Mouse (Mus musculus) forelimb bud, embryonic 11.5 days (tissue): ENCODE data around the gene Iffo2.
"Not testable (repeated sequence)": the region's sequence is repeated elsewhere in the genome, so short reads cannot be mapped to it uniquely, and the experiment has no call there.

ENCODE experiments used
- DNase-seq: peaks from one replicate; pipeline ENCODE4 v3.0.0-alpha.2; 2012; ENCODE audit warnings: low read depth, low spot score

Iffo2 gene

DNA sequence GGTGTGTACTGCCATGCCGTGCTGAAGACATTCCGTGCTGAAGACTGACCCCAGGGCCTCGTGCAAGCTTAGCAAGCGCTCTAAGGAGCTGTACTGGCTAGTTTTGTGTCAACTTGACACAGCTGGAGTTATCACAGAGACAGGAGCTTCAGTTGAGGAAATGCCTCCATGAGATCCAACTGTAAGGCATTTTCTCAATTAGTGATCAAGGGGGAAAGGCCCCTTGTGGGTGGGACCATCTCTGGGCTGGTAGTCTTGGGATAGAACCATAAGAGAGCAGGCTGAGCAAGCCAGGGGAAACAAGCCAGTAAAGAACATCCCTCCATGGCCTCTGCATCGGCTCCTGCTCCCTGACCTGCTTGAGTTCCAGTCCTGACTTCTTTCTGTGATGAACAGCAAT lies at the start of gene Iffo2:
Gene Iffo2, plus strand, starts transcription at position 301 of the 400 bp plus-strand sequence.
- not testable (repeated sequence) for DNase-seq

DNA sequence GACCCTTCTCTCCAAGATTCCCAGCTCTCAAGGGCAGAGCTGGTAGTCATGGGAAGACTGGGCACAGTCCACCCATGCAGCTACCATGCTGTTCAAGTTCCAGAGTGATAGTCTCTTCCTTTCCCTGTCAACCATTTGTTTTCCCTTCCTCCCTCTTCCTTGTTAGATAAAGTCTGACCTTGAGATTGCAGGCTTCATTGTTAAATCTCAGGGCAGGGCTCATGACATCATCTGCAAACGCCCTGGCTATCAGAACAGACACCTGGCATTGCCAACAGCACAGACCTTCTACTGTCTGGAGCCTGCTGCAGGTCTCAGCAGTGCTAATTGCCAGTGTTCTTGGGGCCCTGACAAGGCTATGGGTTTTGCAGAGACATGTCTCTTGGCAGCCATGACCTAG lies 48.9 kb upstream of the Iffo2 start:
- no peak for DNase-seq

DNA sequence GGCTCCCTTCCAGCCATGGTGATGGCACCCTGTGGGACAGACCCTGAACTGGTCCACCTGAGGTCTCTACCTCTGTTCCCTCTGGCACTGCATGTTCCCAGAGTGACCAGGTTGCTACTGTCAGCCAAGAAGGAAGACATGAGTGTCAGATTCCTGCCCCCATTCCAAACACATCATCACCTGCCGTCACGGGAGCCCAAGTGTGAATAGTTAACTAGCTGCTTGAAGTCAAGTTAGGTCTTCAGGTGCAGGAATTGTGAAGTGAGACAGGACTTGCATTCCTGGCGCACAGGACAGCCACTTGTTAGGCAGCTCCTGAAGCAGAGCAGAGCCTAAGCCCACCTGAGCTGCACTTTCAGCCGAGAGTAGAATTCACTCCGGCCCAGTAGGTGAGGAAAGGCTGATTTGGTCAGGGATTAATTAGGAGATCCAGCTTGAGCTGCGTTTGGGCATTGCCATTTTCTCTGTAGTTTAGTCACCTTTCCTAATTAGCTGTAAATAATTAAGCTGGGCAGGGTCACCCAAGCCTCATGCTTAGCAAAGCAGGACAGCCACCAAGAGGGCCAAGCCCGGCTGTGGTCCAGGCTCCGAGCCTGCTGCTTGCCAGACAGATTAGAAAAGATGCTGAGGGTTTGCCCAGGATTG lies 46.8 kb upstream of the Iffo2 start:
- no peak for DNase-seq

DNA sequence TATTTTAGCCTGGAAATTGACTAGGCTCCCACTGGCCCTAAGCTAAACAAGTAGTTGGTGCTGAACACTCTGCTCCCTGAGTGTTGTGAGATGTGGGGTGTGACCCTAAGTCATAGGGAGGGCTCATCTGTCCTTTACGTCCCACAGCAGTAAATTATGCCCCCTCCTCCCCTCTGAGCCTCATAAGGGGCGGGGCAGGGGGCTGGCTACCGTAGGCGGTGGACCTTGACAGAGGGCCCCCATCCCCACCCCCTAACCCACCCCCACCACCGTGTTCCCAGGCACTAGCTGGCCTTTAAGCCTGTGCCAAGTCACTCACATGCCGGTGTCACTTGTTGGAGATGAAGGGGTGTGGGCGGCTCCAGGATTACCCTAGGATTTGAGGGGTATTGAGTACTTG lies 45.9 kb upstream of the Iffo2 start:
- no peak for DNase-seq

DNA sequence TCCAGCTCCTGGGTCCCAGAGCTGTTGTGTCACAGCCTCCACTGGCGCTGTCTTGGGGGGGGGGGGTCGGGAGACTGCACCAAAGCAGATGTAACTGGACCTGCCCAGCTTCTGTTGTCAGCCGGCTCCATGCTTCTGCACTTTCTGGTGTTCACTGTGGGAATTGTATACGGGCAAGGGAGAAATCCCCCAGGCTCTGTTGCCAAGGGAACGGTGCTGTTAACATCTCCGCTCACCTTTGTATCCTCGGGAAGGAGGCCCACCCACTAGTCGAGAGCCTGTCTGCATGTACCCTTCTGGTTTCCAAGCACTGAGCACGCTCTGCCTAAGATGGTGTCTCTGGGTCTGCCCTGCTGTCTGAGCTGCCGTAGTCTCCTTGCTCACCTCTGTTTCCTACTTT lies 43.3 kb upstream of the Iffo2 start:
- DNase-seq: no peak

DNA sequence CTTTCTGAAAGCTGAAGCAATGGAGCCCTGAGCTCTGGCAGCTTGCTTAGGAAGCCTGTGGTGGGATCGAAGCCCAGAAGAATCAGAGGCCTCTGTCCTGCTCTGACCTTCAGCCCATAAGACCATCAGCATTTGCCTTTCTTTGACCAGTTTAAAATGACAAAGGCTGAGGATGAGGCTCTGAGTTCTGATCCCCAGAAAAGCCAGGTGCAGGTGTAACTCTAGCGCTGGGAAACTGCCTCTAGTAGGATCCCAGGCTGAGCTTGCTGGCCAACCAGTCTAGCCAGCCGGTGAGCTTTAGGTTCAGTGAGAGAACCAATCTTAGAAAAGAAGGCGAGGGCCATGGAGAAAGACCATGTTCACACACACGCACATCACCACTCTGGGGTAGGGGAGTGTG lies 42.0 kb upstream of the Iffo2 start:
- DNase-seq: no peak

DNA sequence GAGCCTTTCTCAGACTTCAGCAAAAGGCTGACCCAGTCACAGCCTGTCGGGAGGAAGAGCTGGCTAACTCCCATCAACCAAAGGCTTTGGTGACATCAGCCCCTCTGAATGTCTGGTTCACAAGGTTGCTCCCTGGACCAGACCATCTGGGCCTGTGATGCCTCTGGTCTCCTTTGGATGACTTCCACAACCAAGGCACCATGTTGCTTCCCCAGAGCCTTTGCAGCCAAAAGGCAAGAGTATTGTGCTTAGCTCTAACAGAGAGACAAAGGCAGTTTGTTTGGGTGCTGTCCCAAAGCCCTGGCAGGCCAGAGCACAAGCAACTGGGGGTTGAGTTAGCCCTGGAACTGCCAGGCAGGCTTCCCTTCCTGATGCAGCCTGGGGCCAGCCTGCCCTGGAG lies 40.4 kb upstream of the Iffo2 start:
- DNase-seq: no peak

DNA sequence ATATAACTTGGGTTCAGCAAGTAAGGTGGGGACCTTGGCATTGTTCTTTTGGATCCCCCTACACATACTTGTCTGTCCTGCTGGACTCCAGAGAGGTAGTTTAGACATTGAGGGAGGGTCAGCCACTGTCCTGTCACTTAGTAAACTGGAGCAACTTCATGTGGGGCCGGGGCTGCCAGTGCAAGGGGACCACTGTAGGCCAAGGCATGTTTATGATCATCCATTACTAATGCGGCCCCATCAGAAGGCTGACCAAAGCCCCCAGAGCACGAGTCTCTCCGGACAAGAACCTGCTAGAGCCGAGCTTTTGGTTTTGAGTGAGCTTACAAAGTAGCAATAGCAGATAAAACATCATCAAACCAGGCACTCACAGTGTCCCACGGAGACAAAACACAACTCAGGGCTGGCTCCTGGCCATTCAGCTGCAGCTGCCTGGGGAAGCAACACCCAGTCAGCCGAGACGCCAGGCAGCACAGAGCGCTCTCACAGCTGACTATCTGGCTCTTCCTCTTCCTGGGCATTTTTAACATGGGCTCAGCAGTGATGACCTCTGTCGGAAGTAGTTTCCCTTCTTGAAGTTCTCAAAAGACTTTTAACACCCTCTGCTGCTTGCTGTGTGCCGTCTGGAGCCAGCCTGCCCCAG lies 39.8 kb upstream of the Iffo2 start:
- no peak for DNase-seq

DNA sequence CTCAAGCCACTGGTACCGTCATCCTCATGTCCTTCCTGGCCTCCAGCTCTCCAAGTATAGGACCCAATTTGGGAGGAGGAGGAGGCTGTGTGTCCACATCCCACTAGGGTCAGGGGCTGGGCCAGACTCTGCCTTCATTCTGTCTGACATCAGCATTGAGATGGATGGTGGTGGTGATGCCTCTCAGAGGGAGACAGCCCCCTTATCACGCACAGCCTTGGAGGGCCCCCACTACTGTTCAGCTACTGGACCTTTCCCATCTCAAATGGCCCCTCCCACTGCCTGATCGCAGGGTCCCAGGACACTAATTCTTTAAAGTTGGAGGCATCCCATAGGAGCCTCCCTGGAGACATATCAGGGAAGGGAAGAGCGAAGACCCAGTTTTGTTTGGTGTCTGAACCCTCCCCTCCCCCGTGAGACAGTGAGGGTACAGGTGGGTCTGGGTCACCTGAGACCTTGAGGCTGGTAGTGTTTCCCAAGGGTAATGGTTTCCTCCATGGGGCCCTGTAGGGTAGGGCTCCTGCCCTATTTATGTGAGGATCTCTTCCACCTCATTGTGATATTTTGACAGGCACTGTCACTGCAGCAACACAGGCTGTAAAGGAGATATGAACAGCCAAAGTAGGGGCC lies 38.7 kb upstream of the Iffo2 start:
- DNase-seq: no peak

DNA sequence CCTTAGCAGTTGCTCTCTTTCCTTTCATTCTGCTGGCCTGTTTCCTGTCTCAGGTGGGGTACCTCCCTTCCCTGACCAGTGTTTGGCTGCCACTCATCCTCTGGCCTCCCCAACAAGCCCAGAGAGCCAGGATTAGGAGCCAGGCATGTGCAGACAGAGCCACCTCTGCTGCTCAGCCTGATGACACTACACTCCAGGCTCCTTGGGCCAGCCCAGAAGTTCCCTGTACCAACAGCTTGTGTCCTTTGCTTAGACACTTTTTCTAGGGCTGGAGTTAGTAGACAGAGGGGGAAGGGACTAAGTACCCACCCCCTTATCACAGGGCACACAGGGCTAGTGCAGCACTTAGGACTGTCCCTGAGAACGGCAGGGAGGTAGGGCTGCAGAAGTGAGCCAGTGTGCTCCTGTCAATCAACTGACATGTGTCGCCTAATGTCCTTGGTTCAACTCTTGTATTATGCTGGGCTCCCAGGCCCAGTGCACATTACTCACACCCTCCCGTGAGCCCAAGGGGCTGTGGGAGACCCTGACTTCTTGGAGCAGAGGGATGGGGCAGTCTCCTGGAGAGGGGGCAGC lies 38.0 kb upstream of the Iffo2 start:
- no peak for DNase-seq

DNA sequence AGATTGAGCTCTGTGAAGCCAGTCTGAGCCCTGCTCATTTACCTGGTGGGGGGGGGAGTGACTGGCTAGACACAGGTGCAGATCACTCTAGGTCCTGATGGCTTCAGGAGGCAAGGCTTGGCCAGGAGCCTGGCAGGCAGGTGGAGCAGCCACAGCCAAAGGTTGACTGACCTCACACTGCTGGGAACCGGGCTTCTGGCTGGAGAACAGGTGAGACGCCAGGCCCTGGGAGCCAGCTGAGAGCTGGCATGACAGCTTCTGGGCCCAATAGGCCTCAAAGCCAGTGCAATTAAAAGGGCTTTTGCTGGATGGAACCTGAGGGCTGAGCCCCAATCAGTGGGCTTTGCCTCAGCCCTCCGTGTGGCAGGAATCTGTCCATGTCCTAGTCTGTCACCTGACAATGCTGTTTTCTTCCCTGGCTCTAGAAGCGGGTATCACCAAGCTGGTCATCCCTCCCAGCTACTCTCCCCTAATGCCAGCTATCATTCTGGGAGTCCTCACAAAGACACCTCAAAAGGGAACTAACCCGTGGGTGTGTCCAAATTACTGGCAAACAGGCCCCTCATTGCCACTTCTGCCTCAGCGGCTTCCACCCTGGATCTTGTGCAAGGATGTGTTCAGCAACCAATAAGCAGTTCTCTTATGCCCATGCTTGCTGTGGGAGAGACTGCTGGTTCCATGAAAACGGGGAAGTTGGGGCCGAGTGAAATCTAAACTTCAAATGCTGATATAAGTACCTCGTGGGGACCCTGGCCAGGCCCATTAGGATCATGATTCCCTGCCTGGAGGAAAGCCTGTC lies 36.9 kb upstream of the Iffo2 start:
- no peak for DNase-seq

DNA sequence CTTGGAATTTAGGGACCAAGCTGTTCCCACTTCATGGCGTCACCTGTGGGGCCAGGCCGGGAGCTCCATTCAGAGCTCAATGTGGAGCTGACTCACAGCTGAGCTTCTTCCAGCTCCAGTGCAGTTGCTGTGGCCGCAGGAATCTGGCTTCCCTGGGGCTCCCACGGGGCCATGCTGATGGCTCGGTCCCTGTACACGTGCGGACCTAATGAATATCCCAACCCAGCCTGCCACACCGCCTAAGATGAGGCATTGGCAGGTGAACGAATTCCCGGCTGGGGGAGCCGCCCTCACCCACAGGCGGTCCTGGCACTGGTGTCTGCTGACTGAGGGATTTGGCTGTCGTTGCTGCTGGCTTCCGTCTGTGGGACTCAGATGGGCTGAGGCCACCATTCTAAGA lies 29.5 kb upstream of the Iffo2 start:
- no peak for DNase-seq

DNA sequence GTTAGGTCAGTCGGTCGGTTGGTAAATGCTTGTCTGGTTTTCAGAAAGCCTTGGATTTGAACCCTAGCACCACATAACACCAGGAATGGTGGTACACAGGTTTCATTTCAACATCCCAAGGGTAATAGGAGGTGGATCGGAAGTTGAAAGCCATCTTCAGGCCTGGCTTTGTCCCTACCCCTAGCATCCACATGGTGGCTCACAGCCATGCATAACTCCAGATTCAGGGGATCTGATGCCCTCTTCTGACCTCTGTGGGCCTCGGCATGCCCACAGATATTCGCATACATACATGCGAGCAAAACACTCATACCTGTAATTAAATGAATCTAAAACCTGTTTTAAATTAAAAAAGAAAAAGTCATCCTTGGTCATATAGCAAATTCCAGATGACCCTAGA lies 28.6 kb upstream of the Iffo2 start:
- no peak for DNase-seq

DNA sequence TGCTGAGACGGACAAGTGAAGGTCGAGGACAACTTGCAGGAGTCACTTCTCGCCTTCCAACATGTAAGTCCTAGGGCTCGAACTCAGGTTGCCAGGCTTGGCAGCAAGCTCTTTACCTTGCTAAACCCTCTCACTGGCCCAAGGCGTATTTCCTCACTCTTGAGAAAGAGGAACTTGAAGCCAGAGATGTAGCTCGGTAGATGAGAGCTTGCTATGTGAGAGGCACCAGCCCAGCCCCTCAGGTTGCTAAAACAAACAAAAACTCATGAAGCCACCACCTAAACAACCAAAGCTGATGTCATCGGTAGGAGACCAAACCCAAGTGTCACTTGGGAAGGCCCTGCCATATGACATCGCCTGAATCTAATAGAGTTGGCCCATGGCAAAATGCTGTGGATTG lies 26.4 kb upstream of the Iffo2 start:
- no peak for DNase-seq

DNA sequence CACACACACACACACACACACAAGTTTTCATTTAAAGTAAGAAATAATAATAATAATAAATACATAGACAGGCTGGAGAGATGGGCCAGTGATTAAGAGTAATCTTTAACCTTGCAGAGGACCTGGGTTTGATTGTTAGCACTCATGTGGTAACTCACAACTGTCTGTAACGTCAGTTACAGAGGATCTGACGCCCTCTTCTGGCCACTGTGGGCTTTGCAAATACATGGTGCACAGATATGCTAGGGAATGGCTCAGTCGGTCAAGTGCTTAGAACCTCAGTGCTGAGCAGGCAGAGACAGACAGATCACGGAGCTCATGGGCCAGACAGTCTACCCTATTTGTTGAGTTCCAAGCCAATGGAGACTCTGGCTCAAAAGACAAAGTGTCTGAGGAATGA lies 24.6 kb upstream of the Iffo2 start:
- no peak for DNase-seq

DNA sequence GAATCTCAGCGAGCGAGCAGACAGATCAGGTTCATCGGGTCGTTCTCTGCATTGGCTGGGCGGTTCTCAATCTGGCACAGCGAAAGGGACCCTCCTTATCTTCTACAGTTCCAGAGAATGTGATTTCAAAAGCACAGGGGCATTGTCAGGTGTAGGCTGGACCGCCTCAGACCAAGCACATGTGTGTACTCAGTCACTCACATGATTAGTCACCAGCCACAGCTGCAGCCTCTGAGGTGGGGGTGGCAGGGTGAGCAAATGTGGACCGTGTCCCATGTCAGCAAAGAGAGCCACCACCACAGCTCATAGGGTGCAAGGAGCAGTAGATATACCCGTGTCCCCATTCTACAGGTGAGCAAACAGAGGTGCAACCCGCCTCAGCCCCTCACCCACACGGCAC lies 23.6 kb upstream of the Iffo2 start:
- DNase-seq: no peak

DNA sequence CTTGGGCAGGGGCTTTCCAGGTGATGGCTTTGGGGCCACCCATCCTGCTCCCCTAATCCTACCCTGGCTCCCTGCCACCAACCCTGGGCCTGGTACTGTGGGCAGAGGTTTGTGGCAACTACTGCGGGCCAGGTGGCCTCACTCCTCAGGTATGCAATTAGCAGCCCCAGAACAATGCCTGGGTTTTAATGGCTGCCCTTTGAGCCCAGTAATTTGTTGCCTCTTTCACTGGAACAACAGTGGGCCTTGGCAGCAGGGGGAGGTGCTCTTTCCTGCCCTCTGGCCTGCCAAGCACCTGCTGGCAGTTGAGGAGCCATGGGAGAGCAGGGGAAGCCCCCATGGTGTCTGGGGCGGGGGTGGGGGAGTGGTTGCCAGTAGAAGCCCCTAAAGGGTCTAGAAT lies 21.3 kb upstream of the Iffo2 start:
- no peak for DNase-seq

DNA sequence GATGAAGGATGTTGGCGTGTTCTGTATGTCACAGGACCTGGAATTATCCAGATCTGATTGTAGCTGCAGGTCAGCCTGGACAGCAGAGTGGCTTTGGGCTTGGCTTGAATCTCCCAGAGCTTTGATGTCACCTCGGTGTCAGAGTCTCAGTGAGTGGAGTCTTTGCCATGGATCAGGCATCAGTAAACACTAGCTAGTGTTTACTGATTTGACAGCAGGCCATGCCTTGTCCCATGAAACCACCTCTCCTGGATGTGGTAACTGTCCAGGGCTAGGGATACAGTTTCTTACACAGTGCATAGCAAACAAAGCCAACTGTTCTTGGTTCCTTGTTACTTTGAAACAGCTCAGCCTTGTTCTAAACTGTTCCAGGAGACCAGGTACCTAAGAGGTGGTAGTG lies 18.8 kb upstream of the Iffo2 start:
- DNase-seq: no peak

DNA sequence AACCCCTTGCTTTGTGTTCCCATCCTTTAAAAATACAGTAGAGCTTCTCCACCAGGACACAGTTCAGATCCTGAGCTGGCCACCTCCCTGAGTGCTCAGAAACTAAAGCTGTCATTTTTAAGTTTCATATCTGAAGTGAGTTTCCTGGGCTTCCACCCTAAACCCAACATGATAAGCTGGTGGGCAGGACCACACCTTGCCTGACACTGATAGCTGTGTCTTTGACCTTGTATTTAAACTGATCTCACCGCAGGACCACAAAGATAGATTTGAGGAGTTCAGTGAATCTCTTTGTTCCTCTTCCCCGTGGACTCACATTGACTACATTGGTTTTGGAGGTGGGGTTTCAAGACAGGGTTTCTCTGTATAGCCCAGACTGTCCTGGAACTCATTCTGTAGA lies 17.4 kb upstream of the Iffo2 start:
- no peak for DNase-seq

DNA sequence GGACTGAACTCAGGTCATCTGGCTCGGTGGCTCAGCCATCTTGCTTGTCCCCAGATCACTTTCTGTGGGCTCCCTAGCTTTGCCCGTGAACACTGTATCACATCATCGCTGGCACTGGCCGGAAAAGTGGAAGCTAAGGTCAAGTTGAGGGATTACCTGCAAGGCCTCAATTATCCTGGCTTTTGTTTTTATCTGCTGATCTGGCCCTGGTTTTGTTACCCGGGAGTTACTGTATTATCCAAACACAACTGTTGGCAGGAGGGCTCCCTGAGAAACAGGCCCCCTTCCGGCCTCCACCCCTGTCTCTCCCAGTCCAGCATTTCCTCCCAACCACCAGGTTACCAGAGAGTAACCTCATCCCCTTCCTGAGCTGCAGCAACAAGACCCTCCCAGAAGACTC lies 11.1 kb upstream of the Iffo2 start:
- no peak for DNase-seq

DNA sequence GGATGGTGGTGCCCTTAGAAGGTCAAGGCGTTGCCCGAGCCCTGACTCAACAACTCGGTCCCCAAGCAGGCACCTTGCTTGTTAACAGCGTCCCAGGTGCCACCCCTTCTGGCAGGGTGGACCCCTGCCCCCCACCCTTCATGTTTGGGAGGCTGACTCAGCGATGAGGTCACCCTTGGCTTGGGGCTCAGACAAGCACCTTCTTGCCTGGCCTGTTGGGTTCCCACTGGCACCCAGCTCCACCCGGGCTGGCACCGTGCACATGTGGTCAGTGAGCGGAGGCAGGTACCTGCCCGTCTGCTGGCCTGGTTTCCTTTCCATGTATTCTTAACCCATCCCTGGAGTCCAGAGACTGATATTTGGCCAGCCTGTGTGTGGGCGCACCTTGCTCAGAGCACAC lies 8.4 kb upstream of the Iffo2 start:
- no peak for DNase-seq

DNA sequence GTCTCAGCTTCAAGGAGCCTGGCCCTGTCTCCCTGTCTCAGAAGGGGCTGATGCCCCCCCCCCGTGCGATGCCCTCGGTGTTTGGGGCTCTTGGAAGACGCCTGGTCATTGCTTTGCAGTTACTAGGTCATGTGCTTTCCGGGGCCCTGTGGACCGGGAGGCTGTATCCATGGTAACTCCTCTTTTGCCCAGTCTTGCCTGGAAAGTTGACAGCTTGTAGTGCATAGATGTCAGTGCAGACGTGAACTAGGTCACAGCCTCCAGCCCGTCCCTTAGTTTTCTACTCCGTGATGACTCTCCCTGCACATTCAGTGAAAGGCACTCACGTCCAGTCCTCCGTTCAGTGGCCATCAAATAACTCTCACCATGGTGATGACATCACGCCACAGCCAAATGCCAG lies 3.9 kb upstream of the Iffo2 start:
- no peak for DNase-seq
